Mouse (Mus musculus): ENCODE measurements at regions not wholly inside any gene's neighbourhood (a gene's known extent, or its start where the extent isn't known, plus 50 kb on each side); places are given as distances from the start of the nearest gene placed in this dataset.
A peak's percentile ranks its signal among the peaks of the same experiment; 100 is the strongest.

- DNase-seq: peak; percentile 79
Measured at GRCm38 (mm10) chr10:66864161-66864862, 231.6 kb upstream of the Jmjd1c start.

- DNase-seq: no peak
Measured at GRCm38 (mm10) chr10:66865010-66865582, 230.8 kb upstream of the Jmjd1c start.

GRCm38 (mm10) chr10:66871133-66871664 lies 224.7 kb upstream of the Jmjd1c start:
- no peak for DNase-seq

- DNase-seq: peak; percentile 37
Measured at GRCm38 (mm10) chr10:66871673-66872072, 224.3 kb upstream of the Jmjd1c start.

- peak; percentile 70 for DNase-seq
Measured at GRCm38 (mm10) chr10:66873468-66873867, 222.5 kb upstream of the Jmjd1c start.

- no peak for DNase-seq
Measured at GRCm38 (mm10) chr10:66879071-66879470, 216.9 kb upstream of the Jmjd1c start.

GRCm38 (mm10) chr10:66882825-66883224 lies 213.1 kb upstream of the Jmjd1c start:
- no peak for DNase-seq

GRCm38 (mm10) chr10:66885575-66885974 lies 210.3 kb upstream of the Jmjd1c start:
- DNase-seq: no peak

GRCm38 (mm10) chr10:66889786-66890555 lies 206.0 kb upstream of the Jmjd1c start:
- DNase-seq: no peak

GRCm38 (mm10) chr10:66891811-66892210 lies 204.1 kb upstream of the Jmjd1c start:
- DNase-seq: no peak

- DNase-seq: no peak
Measured at GRCm38 (mm10) chr10:66893836-66894235, 202.1 kb upstream of the Jmjd1c start.

GRCm38 (mm10) chr10:66896698-66897622 lies 199.0 kb upstream of the Jmjd1c start:
- no peak for DNase-seq

GRCm38 (mm10) chr10:66899724-66900123 lies 196.2 kb upstream of the Jmjd1c start:
- no peak for DNase-seq

GRCm38 (mm10) chr10:66900781-66901180 lies 195.1 kb upstream of the Jmjd1c start:
- DNase-seq: no peak

GRCm38 (mm10) chr10:66901873-66902272 lies 194.1 kb upstream of the Jmjd1c start:
- no peak for DNase-seq

GRCm38 (mm10) chr10:66904552-66905367 lies 191.2 kb upstream of the Jmjd1c start:
- peak; percentile 30 for DNase-seq

- no peak for DNase-seq
Measured at GRCm38 (mm10) chr10:66907842-66908241, 188.1 kb upstream of the Jmjd1c start.

GRCm38 (mm10) chr10:66909204-66909889 lies 186.6 kb upstream of the Jmjd1c start:
- peak; percentile 87 for DNase-seq

- no peak for DNase-seq
Measured at GRCm38 (mm10) chr10:66909905-66910681, 185.8 kb upstream of the Jmjd1c start.

GRCm38 (mm10) chr10:66911261-66911911 lies 184.5 kb upstream of the Jmjd1c start:
- DNase-seq: peak; percentile 90
